ENCODE assay signal across 16 mouse cellular contexts in genomic region chr2:170250680-170251079, GRCm38 (mm10).
"Had no signal": no experiment of that assay in that cellular context is flagged by ENCODE, and none has a peak within 500 bp of the region (broad histone marks: within the 10 kb centered on the region; RNA-seq: fewer than 3 reads in every experiment).

No protein-coding gene starts in this region.

- H3K9me3 ChIP-seq: limb, embryonic 13.5 days; liver, embryonic 15.5 days; lung, embryonic 15.5 days; midbrain, embryonic 10.5 days; neural tube, embryonic 12.5 days; stomach, embryonic 15.5 days had no signal

- H3K9ac ChIP-seq: limb, embryonic 13.5 days; liver, embryonic 15.5 days; lung, embryonic 15.5 days; neural tube, embryonic 12.5 days; stomach, embryonic 15.5 days had no signal

- H3K36me3 ChIP-seq: limb, embryonic 13.5 days; liver, embryonic 15.5 days; lung, embryonic 15.5 days; midbrain, embryonic 10.5 days; neural tube, embryonic 12.5 days; stomach, embryonic 15.5 days had no signal

- DNase-seq: kidney, adult 2 months; kidney, postnatal 36 days; left cerebral cortex, postnatal 4 days; lung, postnatal 4 days; midbrain, embryonic 14.5 days; retina, postnatal 1 day; right cerebral cortex, postnatal 14 days; thymus, postnatal 36 days had no signal

- H3K4me3 ChIP-seq: limb, embryonic 13.5 days; liver, embryonic 15.5 days; lung, embryonic 15.5 days; midbrain, embryonic 10.5 days; myocyte; neural tube, embryonic 12.5 days; stomach, embryonic 15.5 days had no signal

- H3K27ac ChIP-seq: limb, embryonic 13.5 days; liver, embryonic 15.5 days; lung, embryonic 15.5 days; midbrain, embryonic 10.5 days; neural tube, embryonic 12.5 days; stomach, embryonic 15.5 days had no signal

- H3K4me1 ChIP-seq: limb, embryonic 13.5 days; stomach, embryonic 15.5 days had no signal

- H3K4me2 ChIP-seq: limb, embryonic 13.5 days; liver, embryonic 11.5 days; liver, embryonic 15.5 days; lung, embryonic 15.5 days; neural tube, embryonic 12.5 days; stomach, embryonic 15.5 days had no signal

- H3K27me3 ChIP-seq: liver, embryonic 15.5 days; lung, embryonic 15.5 days; neural tube, embryonic 12.5 days; stomach, embryonic 15.5 days had no signal
